Mouse (Mus musculus): ENCODE results near the gene Gm49416. TPM values are rescaled to one million over a fixed set of nuclear protein-coding genes. Genes with fewer than 3 reads are reported as not detected.
A peak's percentile ranks its signal among the peaks of the same experiment; 100 is the strongest.
"Not testable (repeated sequence)": the region's sequence is repeated elsewhere in the genome, so short reads cannot be mapped to it uniquely, and the experiment has no call there.

Gene Gm49416
- polyA plus RNA-seq, 1 experiment from 2014 or later: not detected

GRCm38 (mm10) chr19:8886916-8887584, 1.7 kb upstream of the Gm49416 start:
- Histone ChIP-seq H3K4me3 (ENCODE audit: low read depth, low read length) (peak overlapping the region; percentile 73; the same call in 1 of the 2 replicates), H3K9ac (ENCODE audit: low read length) (no peak overlapping the region; the same call in 1 of the 2 replicates), H3K9me3 (ENCODE audit: control insufficient read depth, low read length) (no peaks in the 10 kb centered on the region), H3K4me2 (ENCODE audit: low read depth, severe bottlenecking) (no peak overlapping the region; the same call in none of the 2 replicates), H3K36me3 (ENCODE audit: control insufficient read depth, insufficient read depth, low read length) (peaks cover 6% of the 10 kb centered on the region; the same call in 1 of the 2 replicates), H3K27ac (replicated peaks; ENCODE audit: low read depth, low read length) (peak overlapping the region; percentile 63), H3K4me1 (ENCODE audit: control insufficient read depth, insufficient read depth, low read length) (peaks cover 6% of the 10 kb centered on the region; the same call in 1 of the 2 replicates), H3K27me3 (ENCODE audit: control insufficient read depth, insufficient read depth, low read length) (no peaks in the 10 kb centered on the region)
- 63% methylated on average over 1 of the region's 1 CpGs for WGBS
- no peak for ATAC-seq (ENCODE audit: insufficient number of reproducible peaks, low FRiP score, low TSS enrichment, low read depth)
- DNase-seq (ENCODE audit: low spot score): no peak

DNA sequence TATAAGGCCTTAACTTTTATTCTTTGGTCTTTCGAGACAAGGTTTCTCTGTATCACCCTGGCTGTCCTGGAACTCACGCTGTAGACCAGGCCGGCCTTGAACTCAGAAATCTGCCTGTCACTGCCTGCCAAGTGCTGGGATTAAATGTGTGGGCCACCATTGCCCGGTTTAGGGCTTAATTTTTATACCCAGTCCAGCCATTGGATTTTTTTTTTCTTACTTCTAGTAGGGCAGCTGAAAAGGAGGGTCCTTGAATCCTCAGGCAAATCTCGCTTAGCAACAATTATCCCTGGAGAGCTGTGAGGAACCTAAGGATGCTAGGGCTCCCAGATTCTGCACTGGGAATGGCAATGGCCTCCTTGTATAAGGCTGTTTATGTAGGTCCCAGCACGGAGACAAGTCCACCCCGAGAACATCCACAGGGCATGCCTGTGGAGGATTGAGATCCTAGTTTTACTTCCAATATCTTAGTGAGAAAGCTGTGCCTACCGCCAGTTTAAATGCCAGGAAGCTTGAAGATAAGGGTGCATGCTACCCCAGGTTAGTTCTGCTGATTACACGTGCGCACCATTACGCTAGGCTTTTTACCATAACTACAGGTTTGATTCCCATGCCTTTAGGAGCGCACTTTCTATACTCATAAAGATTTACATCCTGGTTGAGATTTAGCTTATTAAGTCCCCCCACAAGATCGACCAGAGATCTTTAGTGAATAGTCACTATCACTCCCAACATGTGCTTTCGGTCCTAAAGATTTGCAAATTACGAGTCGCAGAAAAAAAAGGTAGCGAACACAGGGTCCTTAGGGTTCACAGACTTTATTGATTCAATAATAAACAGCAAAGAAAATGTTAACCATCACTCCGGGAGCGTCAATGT, 902 bp upstream of the Gm49416 start:
- ATAC-seq (ENCODE audit: insufficient number of reproducible peaks, low FRiP score, low TSS enrichment, low read depth): no peak
- 16% methylated on average over 19 of the region's 19 CpGs for WGBS
- Histone ChIP-seq H3K4me3 (ENCODE audit: low read depth, low read length) (peak overlapping the region; percentile 73), H3K36me3 (ENCODE audit: control insufficient read depth, insufficient read depth, low read length) (peaks cover 6% of the 10 kb centered on the region; the same call in 1 of the 2 replicates), H3K4me1 (ENCODE audit: control insufficient read depth, insufficient read depth, low read length) (peaks cover 6% of the 10 kb centered on the region; the same call in 1 of the 2 replicates), H3K27me3 (ENCODE audit: control insufficient read depth, insufficient read depth, low read length) (no peaks in the 10 kb centered on the region), H3K4me2 (ENCODE audit: low read depth, severe bottlenecking) (peak overlapping the region; percentile 77), H3K9ac (ENCODE audit: low read length) (peak overlapping the region; percentile 80), H3K9me3 (ENCODE audit: control insufficient read depth, low read length) (no peaks in the 10 kb centered on the region), H3K27ac (replicated peaks; ENCODE audit: low read depth, low read length) (peak overlapping the region; percentile 63)
- DNase-seq (ENCODE audit: low spot score): peak; percentile 26

DNA sequence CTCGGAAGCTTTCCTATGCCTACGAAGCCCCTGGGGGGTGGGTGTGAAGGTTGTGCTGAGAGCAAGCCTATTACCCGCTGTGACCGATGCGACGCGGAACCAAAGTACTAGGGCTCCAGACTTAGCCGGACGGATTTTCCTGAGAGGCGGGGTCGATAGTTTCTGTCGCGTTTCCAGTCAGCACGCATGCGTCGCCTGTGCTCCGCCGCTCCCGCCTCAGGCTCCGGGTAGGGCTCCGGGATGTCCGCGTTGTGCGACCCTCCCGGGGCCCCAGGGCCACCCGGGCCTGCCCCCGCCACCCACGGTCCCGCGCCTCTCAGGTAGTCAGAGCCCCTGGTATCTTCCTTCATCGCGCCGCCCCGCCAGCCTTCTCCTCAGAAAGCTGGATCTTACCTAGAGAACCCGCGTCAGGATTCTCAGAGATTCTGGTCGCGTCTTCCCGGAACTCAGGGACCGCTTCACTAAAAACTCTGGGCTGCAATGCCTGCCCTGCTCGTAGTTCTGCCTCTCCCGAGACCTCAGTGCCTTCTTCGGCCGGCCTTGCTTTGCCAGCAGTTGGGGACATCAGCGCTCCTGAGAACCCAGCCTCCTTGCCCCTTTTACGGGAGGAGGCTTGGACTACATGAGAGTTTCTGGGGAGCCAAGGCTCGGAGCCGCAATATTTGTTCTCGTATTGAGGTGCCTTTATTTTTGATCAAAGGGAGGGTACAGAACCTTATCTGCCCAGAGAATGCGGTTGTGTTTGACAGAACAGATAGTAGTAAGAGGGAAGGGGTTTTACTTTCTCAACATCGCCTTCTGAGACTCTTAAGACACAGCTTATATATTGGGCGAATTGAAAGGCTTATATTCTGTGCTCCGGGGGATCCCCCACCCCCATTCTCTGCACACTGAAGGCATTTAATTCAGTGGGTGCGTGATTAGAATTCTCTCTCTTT, 4.4 kb downstream of the Gm49416 start, which contains the start of gene Ints5:
Ints5 (plus strand) TSS at position 177 of the 938 bp plus-strand sequence.
- 3% methylated on average over 54 of the region's 54 CpGs for WGBS
- Histone ChIP-seq H3K9me3 (ENCODE audit: control insufficient read depth, low read length) (no peaks in the 10 kb centered on the region), H3K4me2 (ENCODE audit: low read depth, severe bottlenecking) (peak within 1 kb of the TSS; percentile 83), H3K27ac (replicated peaks; ENCODE audit: low read depth, low read length) (peak within 1 kb of the TSS; percentile 56; the same call in 1 of the 2 replicates), H3K9ac (ENCODE audit: low read length) (peak within 1 kb of the TSS; percentile 86), H3K4me1 (ENCODE audit: control insufficient read depth, insufficient read depth, low read length) (peaks cover 9% of the 10 kb centered on the region; the same call in 1 of the 2 replicates), H3K4me3 (ENCODE audit: low read depth, low read length) (peak within 1 kb of the TSS; percentile 86), H3K36me3 (ENCODE audit: control insufficient read depth, insufficient read depth, low read length) (peaks cover 17% of the 10 kb centered on the region; the same call in 1 of the 2 replicates), H3K27me3 (ENCODE audit: control insufficient read depth, insufficient read depth, low read length) (no peaks in the 10 kb centered on the region)
- ATAC-seq (ENCODE audit: insufficient number of reproducible peaks, low FRiP score, low TSS enrichment, low read depth) (peak; percentile 44; the same call in 1 of the 2 replicates), DNase-seq (ENCODE audit: low spot score) (peak; percentile 91)

GRCm38 (mm10) chr19:8895397-8895960, 6.8 kb downstream of the Gm49416 start:
- Histone ChIP-seq H3K36me3 (ENCODE audit: control insufficient read depth, insufficient read depth, low read length) (peaks cover 16% of the 10 kb centered on the region; the same call in 1 of the 2 replicates), H3K4me3 (ENCODE audit: low read depth, low read length) (no peak overlapping the region), H3K27ac (replicated peaks; ENCODE audit: low read depth, low read length) (no peak overlapping the region), H3K4me2 (ENCODE audit: low read depth, severe bottlenecking) (0 out of 2 replicates have a peak overlapping the region, but pooled peaks have one; percentile 15), H3K9me3 (ENCODE audit: control insufficient read depth, low read length) (no peaks in the 10 kb centered on the region), H3K27me3 (ENCODE audit: control insufficient read depth, insufficient read depth, low read length) (no peaks in the 10 kb centered on the region), H3K9ac (ENCODE audit: low read length) (no peak overlapping the region), H3K4me1 (ENCODE audit: control insufficient read depth, insufficient read depth, low read length) (peaks cover 15% of the 10 kb centered on the region; the same call in 1 of the 2 replicates)
- WGBS: 94% methylated on average over 9 of the region's 9 CpGs
- ATAC-seq (ENCODE audit: insufficient number of reproducible peaks, low FRiP score, low TSS enrichment, low read depth) (no peak), DNase-seq (ENCODE audit: low spot score) (no peak)

- H3K36me3 ChIP-seq (ENCODE audit: control insufficient read depth, insufficient read depth, low read length): peaks cover 11% of the 10 kb centered on the region; the same call in 1 of the 2 replicates
- peaks cover 15% of the 10 kb centered on the region; the same call in 1 of the 2 replicates for H3K4me1 ChIP-seq (ENCODE audit: control insufficient read depth, insufficient read depth, low read length)
- H3K27me3 ChIP-seq (ENCODE audit: control insufficient read depth, insufficient read depth, low read length); H3K4me2 ChIP-seq (ENCODE audit: low read depth, severe bottlenecking); DNase-seq (ENCODE audit: low spot score); H3K4me3 ChIP-seq (ENCODE audit: low read depth, low read length); H3K27ac ChIP-seq (replicated peaks; ENCODE audit: low read depth, low read length); H3K9me3 ChIP-seq (ENCODE audit: control insufficient read depth, low read length); ATAC-seq (ENCODE audit: insufficient number of reproducible peaks, low FRiP score, low TSS enrichment, low read depth); H3K9ac ChIP-seq (ENCODE audit: low read length): not testable (repeated sequence)
- 78% methylated on average over 5 of the region's 5 CpGs for WGBS
These were observed 7.5 kb downstream of the Gm49416 start for GRCm38 (mm10) chr19:8896231-8896630.

GRCm38 (mm10) chr19:8897211-8897864, 8.6 kb downstream of the Gm49416 start:
- Histone ChIP-seq H3K36me3 (ENCODE audit: control insufficient read depth, insufficient read depth, low read length) (peaks cover 18% of the 10 kb centered on the region; the same call in 1 of the 2 replicates), H3K4me3 (ENCODE audit: low read depth, low read length) (peak overlapping the region; percentile 98), H3K9ac (ENCODE audit: low read length) (peak overlapping the region; percentile 97), H3K27ac (replicated peaks; ENCODE audit: low read depth, low read length) (peak overlapping the region; percentile 30; the same call in 1 of the 2 replicates), H3K4me2 (ENCODE audit: low read depth, severe bottlenecking) (peak overlapping the region; percentile 71), H3K4me1 (ENCODE audit: control insufficient read depth, insufficient read depth, low read length) (peaks cover 15% of the 10 kb centered on the region; the same call in 1 of the 2 replicates)
- 23% methylated on average over 21 of the region's 21 CpGs for WGBS
- not testable (repeated sequence) for H3K27me3 ChIP-seq (ENCODE audit: control insufficient read depth, insufficient read depth, low read length); H3K9me3 ChIP-seq (ENCODE audit: control insufficient read depth, low read length)
- ATAC-seq (ENCODE audit: insufficient number of reproducible peaks, low FRiP score, low TSS enrichment, low read depth) (peak; percentile 56; the same call in 1 of the 2 replicates), DNase-seq (ENCODE audit: low spot score) (peak; percentile 58)

DNA sequence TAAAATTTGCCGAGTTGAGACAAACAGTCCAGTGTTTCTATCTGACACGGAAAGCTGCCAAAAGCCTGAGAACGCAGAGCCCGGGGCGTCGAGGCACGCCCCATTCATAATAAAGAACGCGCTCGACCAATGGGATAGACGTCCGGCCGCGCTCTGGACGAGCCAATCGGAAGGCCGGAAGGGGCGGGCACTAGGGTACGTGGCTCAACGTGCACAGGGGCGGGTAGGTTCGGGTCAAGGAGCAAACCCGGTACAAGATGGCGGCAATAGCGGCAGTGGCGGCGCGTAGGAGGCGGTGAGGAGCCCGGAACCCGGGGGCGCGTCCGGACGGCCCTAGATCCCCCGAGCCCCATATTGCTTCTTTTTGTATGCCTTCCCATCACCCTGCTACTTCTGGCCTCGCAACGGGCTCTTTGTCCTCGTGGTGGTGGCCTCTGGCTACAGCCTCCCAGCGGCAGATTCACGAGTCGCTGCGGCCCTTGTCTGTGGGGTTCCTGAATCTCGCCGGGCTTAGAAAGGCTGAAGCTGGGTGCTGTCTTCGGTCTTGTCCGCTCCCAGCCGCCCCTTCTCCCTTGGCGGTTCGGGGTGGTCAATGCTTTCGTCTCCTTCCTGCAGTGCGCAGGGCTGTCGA, 9.3 kb downstream of the Gm49416 start, which contains the start of gene Ganab:
Ganab (plus strand) TSS at position 207 of the 631 bp plus-strand sequence.
- ATAC-seq (ENCODE audit: insufficient number of reproducible peaks, low FRiP score, low TSS enrichment, low read depth) (peak; percentile 98), DNase-seq (ENCODE audit: low spot score) (peak; percentile 98)
- H3K27ac ChIP-seq (replicated peaks; ENCODE audit: low read depth, low read length): peak within 1 kb of the TSS; percentile 72
- WGBS: under 1% methylated on average over 53 of the region's 53 CpGs
- peaks cover 15% of the 10 kb centered on the region; the same call in 1 of the 2 replicates for H3K4me1 ChIP-seq (ENCODE audit: control insufficient read depth, insufficient read depth, low read length)
- peak within 1 kb of the TSS; percentile 71 for H3K4me2 ChIP-seq (ENCODE audit: low read depth, severe bottlenecking)
- H3K9me3 ChIP-seq (ENCODE audit: control insufficient read depth, low read length): no peaks in the 10 kb centered on the region
- peak within 1 kb of the TSS; percentile 98 for H3K4me3 ChIP-seq (ENCODE audit: low read depth, low read length)
- H3K27me3 ChIP-seq (ENCODE audit: control insufficient read depth, insufficient read depth, low read length): no peaks in the 10 kb centered on the region
- H3K36me3 ChIP-seq (ENCODE audit: control insufficient read depth, insufficient read depth, low read length): peaks cover 19% of the 10 kb centered on the region; the same call in 1 of the 2 replicates
- H3K9ac ChIP-seq (ENCODE audit: low read length): peak within 1 kb of the TSS; percentile 97
